Mouse (Mus musculus): Measurements from ENCODE around the gene Prrg3. TPM values are rescaled to one million over a fixed set of nuclear protein-coding genes. Genes with fewer than 3 reads are reported as not detected.

Prrg3 gene
- total RNA-seq, 2 experiments from 2014 or later = not detected

Other genes starting within 250 kb of the Prrg3 start
- 17.5 and 22.4 TPM in 2 replicates for gene Vma21, start 146.7 kb upstream of the Prrg3 start, total RNA-seq (2014; fragmentation: Nextera tagmentation)
- 12.4 and 14.8 TPM in 2 replicates for gene Vma21, start 146.7 kb upstream of the Prrg3 start, total RNA-seq (2017)
- gene Gm1141, start 41.6 kb upstream of the Prrg3 start, total RNA-seq (2014; fragmentation: Nextera tagmentation) = 0.88 TPM in 1 of 2 replicates, not detected in the other
- gene Gm1141, start 41.6 kb upstream of the Prrg3 start, total RNA-seq (2017) = not detected in 2 replicates
- gene Fate1, start 10.4 kb downstream of the Prrg3 start, total RNA-seq (2014; fragmentation: Nextera tagmentation) = not detected in 2 replicates
- gene Fate1, start 10.4 kb downstream of the Prrg3 start, total RNA-seq (2017) = not detected in 2 replicates
- not detected in 2 replicates for gene Cnga2, start 29.2 kb downstream of the Prrg3 start, total RNA-seq (2014; fragmentation: Nextera tagmentation)
- not detected in 2 replicates for gene Cnga2, start 29.2 kb downstream of the Prrg3 start, total RNA-seq (2017)